Mouse (Mus musculus): ENCODE measurements around the gene Rhbdl1. TPM values are rescaled to one million over a fixed set of nuclear protein-coding genes. Genes with fewer than 3 reads are reported as not detected.
"Not testable (repeated sequence)": the region's sequence is repeated elsewhere in the genome, so short reads cannot be mapped to it uniquely, and the experiment has no call there.

Gene Rhbdl1
- polyA plus RNA-seq, 1 experiment from 2014 or later, result 3.1 TPM

DNA sequence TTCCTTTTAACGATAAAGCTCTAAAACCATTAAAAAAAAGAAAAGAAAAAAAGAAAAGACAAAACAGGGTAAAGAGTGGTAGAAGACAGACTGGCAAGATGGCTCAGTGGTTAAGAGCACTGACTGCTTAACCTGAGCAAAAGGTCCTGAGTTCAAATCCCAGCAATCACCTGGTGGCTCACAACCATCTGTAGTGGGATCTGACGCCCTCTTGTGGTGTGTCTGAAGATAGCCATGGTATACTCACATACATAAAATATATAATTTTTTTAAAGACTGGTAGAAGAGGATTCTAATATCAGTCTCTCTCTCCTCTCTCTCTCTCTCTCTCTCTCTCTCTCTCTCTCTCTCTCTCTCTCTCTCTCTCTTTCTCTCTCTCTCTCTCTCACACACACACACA is 29.6 kb downstream of the Rhbdl1 start:
- Histone ChIP-seq H3K27me3 (ENCODE audit: insufficient read depth, poor library complexity, severe bottlenecking) (peaks cover 52% of the 10 kb centered on the region), H3K4me1 (replicated peaks) (peaks cover 59% of the 10 kb centered on the region)
- not testable (repeated sequence) for H3K36me3 ChIP-seq; H3K9me3 ChIP-seq; H3K27ac ChIP-seq; DNase-seq (ENCODE audit: low spot score); H3K4me3 ChIP-seq
- WGBS, result 44% methylated on average over 2 of the region's 2 CpGs

DNA sequence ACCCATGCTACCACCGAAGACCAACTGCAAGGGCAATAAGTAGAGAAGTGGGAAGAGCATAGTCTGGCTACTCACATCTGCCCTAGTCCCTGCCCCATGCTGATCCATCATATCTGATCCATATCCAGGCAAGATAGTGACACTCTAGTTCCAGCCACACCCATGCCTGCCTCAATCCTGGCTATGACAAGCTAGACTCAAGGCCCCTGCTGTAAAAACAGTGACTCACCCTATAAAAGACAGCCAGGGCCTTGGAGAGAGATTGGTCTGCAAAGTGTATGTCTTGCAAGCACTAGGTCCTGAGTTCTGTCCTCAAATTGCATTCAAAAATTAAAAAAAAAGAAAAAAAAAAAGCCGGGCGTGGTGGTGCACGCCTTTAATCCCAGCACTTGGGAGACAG is 30.6 kb downstream of the Rhbdl1 start:
- H3K36me3 ChIP-seq, result no peaks in the 10 kb centered on the region
- no peaks in the 10 kb centered on the region for H3K9me3 ChIP-seq
- no peak for DNase-seq (ENCODE audit: low spot score)
- H3K4me3 ChIP-seq, result no peak overlapping the region
- 87% methylated on average over 4 of the region's 4 CpGs for WGBS
- H3K27me3 ChIP-seq (ENCODE audit: insufficient read depth, poor library complexity, severe bottlenecking), result peaks cover 45% of the 10 kb centered on the region
- no peak overlapping the region for H3K27ac ChIP-seq
- H3K4me1 ChIP-seq (replicated peaks), result peaks cover 62% of the 10 kb centered on the region

DNA sequence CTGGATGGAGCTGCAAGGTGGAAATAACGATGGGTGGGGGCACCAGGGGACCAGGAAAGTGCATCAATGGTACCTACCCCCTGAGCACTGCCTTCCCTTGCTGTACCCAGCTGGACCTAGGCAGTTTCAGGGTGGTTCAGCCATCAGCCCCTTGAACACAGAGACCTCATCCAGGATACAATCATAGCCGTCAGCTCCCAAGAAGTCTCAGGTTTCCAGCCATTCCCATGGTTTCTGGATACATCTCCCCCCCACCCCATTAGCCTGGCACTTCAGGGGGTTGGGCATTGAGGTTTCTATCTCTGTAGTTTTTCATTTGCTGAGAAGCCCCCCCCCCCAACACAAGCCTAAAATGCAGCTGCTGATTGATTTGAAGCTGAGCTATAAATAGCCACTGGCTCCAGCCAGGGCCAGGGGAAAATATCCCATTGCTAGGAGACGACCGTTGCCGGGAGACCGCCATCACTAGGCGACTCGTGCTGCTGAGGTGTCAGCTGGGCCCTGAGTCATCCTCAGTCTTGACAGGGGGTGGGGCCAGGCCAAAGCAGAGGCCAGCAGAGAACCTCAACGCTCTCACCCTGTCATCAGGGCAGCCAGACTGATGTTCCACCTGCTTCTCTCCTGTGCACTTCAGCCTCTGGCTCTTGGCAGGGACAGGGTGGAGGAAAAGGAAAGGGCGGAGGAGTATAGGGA is 34.1 kb downstream of the Rhbdl1 start:
- Histone ChIP-seq H3K4me3 (peak overlapping the region; percentile 22), H3K36me3 (no peaks in the 10 kb centered on the region), H3K9me3 (no peaks in the 10 kb centered on the region), H3K27ac (peak overlapping the region; percentile 84), H3K4me1 (replicated peaks) (peaks cover 33% of the 10 kb centered on the region), H3K27me3 (ENCODE audit: insufficient read depth, poor library complexity, severe bottlenecking) (peaks cover 12% of the 10 kb centered on the region; the same call in 1 of the 2 replicates)
- WGBS, result 13% methylated on average over 10 of the region's 10 CpGs
- peak; percentile 94 for DNase-seq (ENCODE audit: low spot score)

DNA sequence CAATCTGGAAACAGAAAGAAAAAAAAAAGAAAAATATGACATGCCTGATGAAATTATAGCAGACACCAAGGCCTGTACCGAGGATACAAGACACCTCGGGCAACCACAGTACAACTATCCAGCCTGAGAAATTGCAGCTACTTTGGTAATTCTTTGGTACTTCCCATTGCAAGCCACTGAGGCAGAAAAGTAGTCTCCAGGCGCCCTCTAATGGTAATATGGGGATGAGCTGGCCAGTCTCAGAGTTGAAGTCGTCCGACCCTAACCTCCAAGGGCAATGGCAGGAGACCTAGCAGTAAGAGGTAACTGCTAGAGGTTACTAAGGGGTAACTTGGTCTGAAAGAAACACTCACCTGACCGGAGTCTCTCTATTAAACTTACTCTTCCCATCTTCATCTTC is 36.1 kb downstream of the Rhbdl1 start:
- Histone ChIP-seq H3K36me3 (no peaks in the 10 kb centered on the region), H3K27me3 (ENCODE audit: insufficient read depth, poor library complexity, severe bottlenecking) (peaks cover 8% of the 10 kb centered on the region; the same call in 1 of the 2 replicates), H3K9me3 (no peaks in the 10 kb centered on the region), H3K27ac (no peak overlapping the region), H3K4me3 (no peak overlapping the region), H3K4me1 (replicated peaks) (peaks cover 46% of the 10 kb centered on the region)
- 11% methylated on average over 6 of the region's 6 CpGs for WGBS
- DNase-seq (ENCODE audit: low spot score), result peak; percentile 73

DNA sequence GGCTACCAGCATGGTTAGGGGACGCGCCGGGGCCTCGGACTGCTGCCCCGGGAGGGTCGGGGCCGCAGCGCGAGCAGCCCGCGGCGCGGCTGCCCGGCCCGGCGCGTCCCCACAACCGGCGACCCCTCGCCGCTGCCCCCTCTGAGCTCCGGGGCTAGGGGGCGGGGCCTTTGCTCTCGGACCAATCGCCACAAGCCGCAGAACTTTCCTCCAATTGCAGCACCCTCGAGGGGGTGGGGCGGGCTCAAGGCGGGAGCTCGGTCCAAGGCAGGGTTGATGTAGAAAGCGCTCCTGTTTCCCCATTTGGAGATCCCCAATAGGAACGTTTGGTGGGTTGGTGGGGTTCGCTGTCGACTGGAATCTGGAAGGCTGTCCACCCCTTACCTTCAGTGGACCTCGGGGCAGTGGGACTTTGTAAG is 40.1 kb downstream of the Rhbdl1 start, which contains the start of gene Metrn:
Gene Metrn (minus strand): TSS at position 186 of the 419 bp plus-strand sequence.
- Histone ChIP-seq H3K9me3 (no peaks in the 10 kb centered on the region), H3K4me3 (peak within 1 kb of the TSS; percentile 86), H3K36me3 (peaks cover 26% of the 10 kb centered on the region), H3K27ac (peak within 1 kb of the TSS; percentile 95), H3K4me1 (replicated peaks) (peaks cover 63% of the 10 kb centered on the region), H3K27me3 (ENCODE audit: insufficient read depth, poor library complexity, severe bottlenecking) (peaks cover 5% of the 10 kb centered on the region; the same call in 1 of the 2 replicates)
- under 1% methylated on average over 35 of the region's 35 CpGs for WGBS
- peak; percentile 94 for DNase-seq (ENCODE audit: low spot score)

DNA sequence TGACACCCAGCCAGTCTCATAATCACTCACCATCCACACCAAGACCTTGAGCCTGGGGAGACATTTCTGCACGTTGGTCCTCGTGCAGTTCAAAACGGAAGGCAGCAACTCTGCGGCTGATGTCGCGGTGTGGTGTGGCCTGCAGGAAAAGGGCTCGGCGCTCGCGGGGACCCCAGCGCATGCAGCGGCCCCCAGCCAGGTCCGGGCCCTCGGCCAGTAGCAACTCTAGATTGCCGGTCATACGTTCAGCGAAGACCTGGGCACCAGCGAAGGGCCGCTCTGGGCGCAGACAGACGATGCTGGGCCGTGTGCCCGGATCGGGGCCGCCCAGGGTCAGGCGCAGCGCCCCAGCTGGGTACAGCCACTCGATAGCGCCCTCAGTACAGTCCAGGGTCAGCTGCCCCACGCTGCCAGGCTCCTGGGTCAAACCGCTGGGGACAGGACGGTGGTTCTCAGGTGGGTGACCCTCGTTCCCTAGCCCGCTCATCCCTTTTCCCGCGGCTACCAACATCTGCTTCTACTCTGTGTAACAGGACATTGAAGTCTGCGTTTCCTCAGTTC is 40.8 kb downstream of the Rhbdl1 start:
- DNase-seq (ENCODE audit: low spot score), result no peak

DNA sequence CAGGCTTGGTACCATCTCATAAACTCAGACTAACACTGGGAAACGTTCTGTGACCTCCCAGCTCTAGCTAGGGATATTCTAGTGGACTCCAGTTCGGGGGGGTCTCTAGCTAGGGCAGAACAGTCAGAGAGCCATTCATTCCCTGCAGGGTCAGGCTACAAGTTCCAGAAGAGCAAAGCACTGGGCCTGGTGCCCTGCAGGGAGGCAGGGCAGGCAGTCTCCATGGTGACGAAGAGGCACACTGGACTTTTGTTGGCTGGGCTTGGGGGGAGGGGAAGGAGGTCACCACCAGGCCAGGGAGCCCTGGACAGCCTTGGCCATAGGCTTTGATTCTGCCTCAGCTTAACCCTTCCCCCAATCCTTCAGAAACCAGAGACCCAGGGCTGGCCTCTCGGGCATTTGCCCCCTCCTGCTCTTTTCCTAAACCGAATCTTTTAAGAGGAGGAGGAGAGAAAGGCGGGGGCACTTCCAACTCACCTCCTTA is 41.4 kb downstream of the Rhbdl1 start, which contains the start of gene AC134908.4:
Gene AC134908.4 (minus strand): TSS at position 51 of the 484 bp plus-strand sequence.
- 2% methylated on average over 6 of the region's 6 CpGs for WGBS
- no peaks in the 10 kb centered on the region for H3K9me3 ChIP-seq
- peaks cover 68% of the 10 kb centered on the region for H3K4me1 ChIP-seq (replicated peaks)
- no peaks in the 10 kb centered on the region for H3K27me3 ChIP-seq (ENCODE audit: insufficient read depth, poor library complexity, severe bottlenecking)
- DNase-seq (ENCODE audit: low spot score), result peak; percentile 95
- peaks cover 27% of the 10 kb centered on the region for H3K36me3 ChIP-seq
- peak within 1 kb of the TSS; percentile 95 for H3K27ac ChIP-seq
- H3K4me3 ChIP-seq, result peak within 1 kb of the TSS; percentile 86

More for the DNA sequence above, 40.8 kb downstream of the Rhbdl1 start:
- Histone ChIP-seq H3K4me3 (peak overlapping the region; percentile 86), H3K9me3 (no peaks in the 10 kb centered on the region), H3K4me1 (replicated peaks) (peaks cover 66% of the 10 kb centered on the region), H3K27ac (peak overlapping the region; percentile 95), H3K27me3 (ENCODE audit: insufficient read depth, poor library complexity, severe bottlenecking) (peaks cover under 1% of the 10 kb centered on the region; the same call in 1 of the 2 replicates), H3K36me3 (peaks cover 26% of the 10 kb centered on the region)
- WGBS, result under 1% methylated on average over 37 of the region's 37 CpGs

DNA sequence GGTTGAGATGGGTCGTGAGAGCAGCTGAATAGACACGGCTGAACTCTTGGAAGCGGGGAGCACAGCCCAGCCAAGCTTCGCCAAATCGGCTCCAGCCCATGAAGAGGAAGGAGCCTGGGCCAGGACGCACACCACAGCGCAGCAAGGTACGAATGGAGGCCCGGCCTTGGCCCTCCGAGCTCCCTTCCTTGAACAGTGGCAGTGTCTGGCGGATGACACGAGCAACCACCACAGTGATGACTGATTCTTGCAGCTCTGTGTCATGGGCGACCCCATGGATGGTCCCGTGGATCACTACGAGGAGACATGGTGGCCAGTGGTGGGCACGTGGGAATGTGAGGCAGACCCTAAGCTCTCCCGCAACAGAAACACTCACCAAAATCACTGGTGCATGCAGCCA is 42.1 kb downstream of the Rhbdl1 start:
- Histone ChIP-seq H3K9me3 (no peaks in the 10 kb centered on the region), H3K4me1 (replicated peaks) (peaks cover 72% of the 10 kb centered on the region), H3K27me3 (ENCODE audit: insufficient read depth, poor library complexity, severe bottlenecking) (no peaks in the 10 kb centered on the region), H3K4me3 (peak overlapping the region; percentile 86), H3K36me3 (peaks cover 31% of the 10 kb centered on the region), H3K27ac (peak overlapping the region; percentile 95)
- DNase-seq (ENCODE audit: low spot score), result no peak
- WGBS, result 53% methylated on average over 17 of the region's 17 CpGs

DNA sequence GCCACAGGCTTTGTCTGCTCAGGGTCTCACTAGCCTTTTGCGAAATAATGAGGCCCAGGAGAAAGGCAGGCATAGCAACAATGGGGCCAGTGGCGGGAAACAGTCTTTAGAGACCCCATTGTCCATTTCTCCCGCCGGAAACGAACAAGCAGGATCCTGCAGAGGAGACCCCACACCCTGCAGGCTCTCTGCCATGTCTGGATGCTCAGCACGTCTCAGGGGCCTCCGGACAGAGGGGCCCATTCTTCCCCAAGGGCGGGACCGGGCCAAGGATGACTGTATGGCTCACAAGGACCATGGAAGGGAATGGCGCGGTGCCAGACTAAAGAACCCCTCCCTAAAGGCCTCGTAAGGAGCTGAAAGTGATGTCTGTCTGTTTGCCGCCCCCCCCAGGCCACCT is 42.9 kb downstream of the Rhbdl1 start:
- H3K36me3 ChIP-seq, result peaks cover 39% of the 10 kb centered on the region
- DNase-seq (ENCODE audit: low spot score), result peak; percentile 68
- H3K27ac ChIP-seq, result peak overlapping the region; percentile 95
- peak overlapping the region; percentile 86 for H3K4me3 ChIP-seq
- WGBS, result 25% methylated on average over 13 of the region's 13 CpGs
- H3K27me3 ChIP-seq (ENCODE audit: insufficient read depth, poor library complexity, severe bottlenecking), result no peaks in the 10 kb centered on the region
- no peaks in the 10 kb centered on the region for H3K9me3 ChIP-seq
- peaks cover 72% of the 10 kb centered on the region for H3K4me1 ChIP-seq (replicated peaks)

DNA sequence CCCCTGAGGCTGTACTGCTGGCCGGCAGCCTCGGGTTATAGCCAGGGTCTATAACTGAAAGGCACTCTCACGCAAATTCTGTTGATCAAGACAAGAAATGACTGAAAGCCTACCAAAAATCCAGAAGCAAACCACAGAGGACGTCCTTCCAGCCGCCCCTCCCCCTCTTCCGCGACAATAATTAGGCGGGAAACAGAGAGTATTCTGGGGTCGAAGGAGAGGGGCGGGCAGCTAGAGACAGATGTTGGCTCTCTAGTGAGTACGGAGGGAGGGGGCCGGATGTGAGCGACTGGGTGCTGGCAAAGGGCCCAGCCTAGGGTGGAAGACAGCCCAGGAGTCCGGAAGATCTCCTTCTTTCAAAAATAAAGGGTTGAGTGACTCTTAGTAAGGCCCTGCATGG is 44.5 kb downstream of the Rhbdl1 start, which contains the start of gene Fam173a:
Gene Fam173a (minus strand): TSS at position 287 of the 400 bp plus-strand sequence.
- Histone ChIP-seq H3K9me3 (no peaks in the 10 kb centered on the region), H3K27ac (peak within 1 kb of the TSS; percentile 95), H3K36me3 (peaks cover 55% of the 10 kb centered on the region), H3K4me3 (peak within 1 kb of the TSS; percentile 86), H3K4me1 (replicated peaks) (peaks cover 73% of the 10 kb centered on the region), H3K27me3 (ENCODE audit: insufficient read depth, poor library complexity, severe bottlenecking) (no peaks in the 10 kb centered on the region)
- 2% methylated on average over 14 of the region's 14 CpGs for WGBS
- DNase-seq (ENCODE audit: low spot score), result peak; percentile 71

DNA sequence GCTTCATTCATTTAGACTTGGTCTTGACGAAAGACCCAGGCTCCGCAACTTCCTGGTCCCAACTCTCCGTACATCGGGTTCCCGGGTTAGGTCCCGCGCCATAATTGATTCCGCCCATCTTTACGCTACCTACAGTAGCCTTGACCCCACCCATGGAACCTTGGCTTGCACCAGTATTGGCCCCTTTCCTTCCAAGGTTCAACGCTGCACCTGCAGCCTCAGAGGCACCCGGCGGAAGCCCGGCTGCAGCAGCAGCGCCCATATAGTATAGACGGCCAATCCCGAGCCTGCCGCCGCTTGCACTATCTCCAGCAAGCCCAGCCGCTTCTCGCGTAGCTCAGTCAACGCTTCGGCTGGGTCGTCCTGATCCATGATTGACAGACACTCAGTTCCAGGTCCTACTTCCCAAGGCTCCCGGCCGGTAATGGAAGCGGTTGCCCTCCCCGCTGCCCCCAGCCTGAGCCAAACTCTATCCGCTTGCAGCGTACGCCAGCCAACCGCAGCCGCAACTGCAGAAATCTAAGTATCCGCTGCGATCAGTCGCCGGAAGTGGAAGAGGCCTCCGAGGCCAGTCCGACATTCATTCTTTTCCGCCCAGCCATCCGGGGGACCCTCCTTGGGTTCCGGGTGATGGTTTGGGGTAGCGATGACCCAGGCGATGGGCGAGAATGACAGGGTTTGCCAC is 45.1 kb downstream of the Rhbdl1 start:
- peaks cover 67% of the 10 kb centered on the region for H3K4me1 ChIP-seq (replicated peaks)
- H3K9me3 ChIP-seq, result no peaks in the 10 kb centered on the region
- WGBS, result under 1% methylated on average over 45 of the region's 45 CpGs
- peak; percentile 86 for DNase-seq (ENCODE audit: low spot score)
- H3K36me3 ChIP-seq, result peaks cover 61% of the 10 kb centered on the region
- peak overlapping the region; percentile 95 for H3K27ac ChIP-seq
- no peaks in the 10 kb centered on the region for H3K27me3 ChIP-seq (ENCODE audit: insufficient read depth, poor library complexity, severe bottlenecking)
- peak overlapping the region; percentile 86 for H3K4me3 ChIP-seq

DNA sequence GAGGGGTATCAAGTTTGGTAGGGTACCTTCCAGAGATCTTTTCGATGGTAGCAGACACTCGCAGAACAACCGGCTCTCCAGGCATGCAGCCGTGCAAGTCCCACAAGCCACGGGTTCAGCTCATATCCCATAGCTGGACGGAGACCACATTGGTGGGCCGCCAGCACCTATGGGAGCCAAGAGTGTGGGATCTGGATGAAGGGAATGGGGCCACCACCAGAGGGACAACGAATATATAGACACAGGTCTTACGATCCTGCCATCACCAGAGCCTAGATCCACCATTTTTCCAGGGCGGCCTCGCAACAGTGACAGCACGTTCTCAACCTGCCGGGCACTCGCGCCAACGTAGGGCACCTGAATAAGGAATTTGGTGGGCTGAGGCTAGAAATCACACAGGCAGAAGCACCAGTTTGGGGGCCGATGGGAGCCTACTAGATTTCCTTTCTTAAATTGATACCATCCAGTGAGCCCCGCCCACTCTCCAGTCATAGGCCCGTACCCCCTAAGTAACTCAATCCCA is 45.7 kb downstream of the Rhbdl1 start:
- Histone ChIP-seq H3K4me3 (peak overlapping the region; percentile 86), H3K4me1 (replicated peaks) (peaks cover 62% of the 10 kb centered on the region), H3K27ac (peak overlapping the region; percentile 95), H3K27me3 (ENCODE audit: insufficient read depth, poor library complexity, severe bottlenecking) (no peaks in the 10 kb centered on the region), H3K36me3 (peaks cover 66% of the 10 kb centered on the region), H3K9me3 (no peaks in the 10 kb centered on the region)
- DNase-seq (ENCODE audit: low spot score), result peak; percentile 45
- 31% methylated on average over 19 of the region's 19 CpGs for WGBS

Measured in hindbrain, embryonic 10.5 days (tissue).